Mouse (Mus musculus) midbrain, embryonic 11.5 days (tissue): ENCODE data around the gene Gm29797. TPM values are rescaled to one million over a fixed set of nuclear protein-coding genes. Genes with fewer than 3 reads are reported as not detected.

ENCODE experiments used
- ATAC-seq: fragments of 200-750 bp; cut with Nextera tagmentation; 2 replicates; pipeline ENCODE4 v1.8.0; 2017; ENCODE audit warnings: moderate TSS enrichment, moderate library complexity; ENCODE audit not compliant: low FRiP score
- DNase-seq: peaks from one replicate; pipeline ENCODE4 v3.0.0; 2015; ENCODE audit warnings: low spot score; ENCODE audit errors: missing footprints
- H3K27ac ChIP-seq: fragments of 300-500 bp; sonication (generic); 2 replicates; pipeline ENCODE4 v1.5.1; 2014; ENCODE audit warnings: low read depth, low read length
- H3K27me3 ChIP-seq: fragments of 300-500 bp; sonication (generic); 2 replicates; pipeline ENCODE4 v1.6.1; 2014; ENCODE audit warnings: mild to moderate bottlenecking, low read length, moderate library complexity, mixed read lengths; ENCODE audit not compliant: control insufficient read depth, insufficient read depth
- H3K36me3 ChIP-seq: fragments of 300-500 bp; sonication (generic); 2 replicates; pipeline ENCODE4 v1.6.1; 2014; ENCODE audit warnings: mild to moderate bottlenecking, low read length, moderate library complexity, mixed read lengths; ENCODE audit not compliant: control insufficient read depth, insufficient read depth
- H3K4me1 ChIP-seq: fragments of 300-500 bp; sonication (generic); 2 replicates; pipeline ENCODE4 v1.6.1; 2014; ENCODE audit warnings: low read length; ENCODE audit not compliant: control insufficient read depth, insufficient read depth
- H3K4me2 ChIP-seq: fragments of 300-500 bp; sonication (generic); 2 replicates; pipeline ENCODE4 v1.6.1; 2014; ENCODE audit warnings: mild to moderate bottlenecking, moderate library complexity
- H3K4me3 ChIP-seq: fragments of 300-500 bp; sonication (generic); 2 replicates; pipeline ENCODE4 v1.5.1; 2014; ENCODE audit warnings: low read depth, low read length
- H3K9ac ChIP-seq: fragments of 300-500 bp; sonication (generic); 2 replicates; pipeline ENCODE4 v1.6.1; 2014; ENCODE audit warnings: low read length
- H3K9me3 ChIP-seq: fragments of 300-500 bp; sonication (generic); 2 replicates; pipeline ENCODE4 v1.6.1; 2016; ENCODE audit warnings: low read length; ENCODE audit not compliant: control insufficient read depth
- WGBS: fragments of 180-500 bp; shearing (Covaris S2); extraction: QIAGEN DNeasy Blood & Tissue Kit; methylation state at CpG from one replicate; pipeline ENCODE4 v1.1.7; 2014; 5-methylcytosine and 5-hydroxymethylcytosine counted together
- polyA plus RNA-seq: library from polyadenylated mRNA; unstranded; fragments of >200 nt; fragmentation: Nextera tagmentation; extraction: Ambion mirVana; gene quantifications from 2 replicates; pipeline ENCODE4 v1.2.1, GENCODE M21; 2014

The Gm29797 gene
- polyA plus RNA-seq, 1 experiment from 2014 or later = not detected

DNA sequence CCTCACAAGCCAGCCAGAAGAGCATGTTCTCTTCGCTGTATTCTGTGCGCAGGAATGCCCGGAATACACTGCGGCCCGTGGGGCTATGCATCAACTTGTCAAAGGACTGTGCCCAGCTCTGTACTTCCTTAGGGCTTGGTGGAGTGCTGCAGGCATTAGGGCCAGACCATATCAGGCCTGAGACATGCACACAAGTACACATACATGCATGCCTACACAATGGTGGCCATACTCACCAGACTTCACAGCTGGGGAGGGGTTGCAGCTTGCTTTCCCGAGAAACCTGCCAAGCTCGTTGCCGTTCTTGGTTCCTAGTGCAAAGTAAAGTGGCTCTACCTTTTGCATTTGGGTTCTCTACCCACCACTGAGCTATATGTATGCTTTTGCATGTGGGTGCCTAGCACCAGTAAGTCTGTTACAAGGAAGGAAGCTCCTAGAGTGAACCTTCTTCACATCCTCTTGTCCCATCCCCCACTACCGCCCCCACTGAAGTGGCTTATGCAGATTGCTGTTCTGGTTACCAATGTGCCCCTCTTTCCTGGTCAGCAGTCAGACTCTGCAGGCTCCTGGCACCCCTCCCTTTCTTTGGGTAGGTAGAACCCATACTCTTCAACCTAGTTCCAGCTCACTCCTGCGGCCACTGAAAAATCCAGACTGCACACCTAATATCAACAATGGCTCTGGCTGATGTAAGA lies 32.8 kb downstream of the Gm29797 start:
- H3K36me3 ChIP-seq = peaks cover 2% of the 10 kb centered on the region; the same call in 1 of the 2 replicates
- H3K9ac ChIP-seq = no peak overlapping the region
- H3K4me2 ChIP-seq = no peak overlapping the region
- no peaks in the 10 kb centered on the region for H3K27me3 ChIP-seq
- no peak overlapping the region for H3K27ac ChIP-seq
- 91% methylated on average over 10 of the region's 10 CpGs for WGBS
- H3K9me3 ChIP-seq = no peaks in the 10 kb centered on the region
- ATAC-seq = no peak
- no peak overlapping the region for H3K4me3 ChIP-seq
- peaks cover 9% of the 10 kb centered on the region for H3K4me1 ChIP-seq
- DNase-seq = no peak

DNA sequence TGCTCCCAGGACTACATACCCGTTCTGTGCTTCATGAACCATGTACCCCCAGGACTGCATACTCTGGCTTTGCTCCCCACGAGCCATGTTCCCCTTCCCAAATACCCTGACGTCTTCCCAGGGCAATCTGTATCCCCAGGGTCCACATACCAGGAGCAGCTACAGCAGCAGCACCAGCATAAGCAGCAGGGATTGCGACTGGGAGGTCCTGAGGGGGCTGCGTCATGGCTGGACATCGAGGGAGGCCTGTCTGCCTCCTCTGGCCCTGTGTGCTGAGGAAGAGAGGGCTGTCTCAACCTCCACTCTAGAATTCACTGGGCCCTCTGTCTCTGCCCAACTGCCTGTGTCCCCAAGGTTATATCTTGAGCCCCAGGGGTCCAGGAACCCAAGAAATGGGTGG lies 34.2 kb downstream of the Gm29797 start:
- H3K27ac ChIP-seq = no peak overlapping the region
- no peak overlapping the region for H3K4me2 ChIP-seq
- H3K36me3 ChIP-seq = peaks cover 2% of the 10 kb centered on the region; the same call in 1 of the 2 replicates
- H3K4me3 ChIP-seq = no peak overlapping the region
- H3K27me3 ChIP-seq = no peaks in the 10 kb centered on the region
- WGBS = 83% methylated on average over 6 of the region's 6 CpGs
- no peak for ATAC-seq
- peaks cover 9% of the 10 kb centered on the region for H3K4me1 ChIP-seq
- no peak for DNase-seq
- H3K9ac ChIP-seq = no peak overlapping the region
- H3K9me3 ChIP-seq = no peaks in the 10 kb centered on the region

DNA sequence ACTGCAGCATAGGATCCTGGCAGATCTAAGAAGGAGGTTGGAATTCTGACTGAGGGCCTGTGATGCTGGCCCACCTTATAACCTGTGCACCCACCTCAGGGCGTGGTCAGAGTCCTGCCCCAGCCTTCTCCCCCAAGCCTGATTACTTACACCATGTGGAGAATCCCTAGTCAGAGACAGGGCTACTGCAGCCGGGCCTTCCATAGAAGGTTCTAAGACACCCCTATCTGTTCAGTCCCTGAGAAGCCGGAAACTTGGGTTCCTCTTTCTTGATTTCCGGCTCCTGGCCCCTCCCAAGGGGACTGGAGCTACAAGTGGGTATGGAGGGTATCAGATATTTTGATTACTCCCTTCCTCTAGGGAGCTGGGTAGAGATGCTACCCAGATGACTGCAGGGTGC lies 34.7 kb downstream of the Gm29797 start:
- Histone ChIP-seq H3K9me3 (no peaks in the 10 kb centered on the region), H3K36me3 (peaks cover 2% of the 10 kb centered on the region; the same call in 1 of the 2 replicates), H3K9ac (no peak overlapping the region), H3K27ac (no peak overlapping the region), H3K4me2 (no peak overlapping the region), H3K4me3 (no peak overlapping the region), H3K27me3 (no peaks in the 10 kb centered on the region), H3K4me1 (peaks cover 9% of the 10 kb centered on the region)
- 87% methylated on average over 4 of the region's 4 CpGs for WGBS
- ATAC-seq (no peak), DNase-seq (no peak)

DNA sequence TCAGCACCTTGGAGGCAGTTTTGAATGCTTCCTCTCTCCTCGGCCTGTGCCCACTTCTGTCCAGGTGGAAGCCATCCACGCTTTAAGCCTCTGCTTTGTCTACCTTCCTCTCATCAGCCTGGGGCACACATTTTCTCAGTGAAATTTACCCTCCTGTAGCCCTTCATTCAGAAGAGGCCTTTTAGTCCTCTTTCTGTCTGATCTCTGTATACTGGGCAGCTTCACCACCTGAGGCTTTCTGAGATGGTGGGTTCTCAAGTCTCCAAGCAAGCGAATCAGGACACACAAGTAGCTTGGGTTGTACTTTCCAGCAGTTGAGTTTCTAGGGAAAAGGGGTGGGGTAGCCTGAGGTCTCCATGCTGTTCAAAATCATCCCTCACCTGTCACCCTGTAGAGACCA lies 35.5 kb downstream of the Gm29797 start:
- H3K9me3 ChIP-seq = no peaks in the 10 kb centered on the region
- 91% methylated on average over 3 of the region's 3 CpGs for WGBS
- no peak overlapping the region for H3K4me3 ChIP-seq
- H3K4me2 ChIP-seq = no peak overlapping the region
- DNase-seq (peak; percentile 51), ATAC-seq (no peak)
- H3K27ac ChIP-seq = no peak overlapping the region
- no peaks in the 10 kb centered on the region for H3K36me3 ChIP-seq
- no peak overlapping the region for H3K9ac ChIP-seq
- no peaks in the 10 kb centered on the region for H3K27me3 ChIP-seq
- H3K4me1 ChIP-seq = peaks cover 9% of the 10 kb centered on the region

DNA sequence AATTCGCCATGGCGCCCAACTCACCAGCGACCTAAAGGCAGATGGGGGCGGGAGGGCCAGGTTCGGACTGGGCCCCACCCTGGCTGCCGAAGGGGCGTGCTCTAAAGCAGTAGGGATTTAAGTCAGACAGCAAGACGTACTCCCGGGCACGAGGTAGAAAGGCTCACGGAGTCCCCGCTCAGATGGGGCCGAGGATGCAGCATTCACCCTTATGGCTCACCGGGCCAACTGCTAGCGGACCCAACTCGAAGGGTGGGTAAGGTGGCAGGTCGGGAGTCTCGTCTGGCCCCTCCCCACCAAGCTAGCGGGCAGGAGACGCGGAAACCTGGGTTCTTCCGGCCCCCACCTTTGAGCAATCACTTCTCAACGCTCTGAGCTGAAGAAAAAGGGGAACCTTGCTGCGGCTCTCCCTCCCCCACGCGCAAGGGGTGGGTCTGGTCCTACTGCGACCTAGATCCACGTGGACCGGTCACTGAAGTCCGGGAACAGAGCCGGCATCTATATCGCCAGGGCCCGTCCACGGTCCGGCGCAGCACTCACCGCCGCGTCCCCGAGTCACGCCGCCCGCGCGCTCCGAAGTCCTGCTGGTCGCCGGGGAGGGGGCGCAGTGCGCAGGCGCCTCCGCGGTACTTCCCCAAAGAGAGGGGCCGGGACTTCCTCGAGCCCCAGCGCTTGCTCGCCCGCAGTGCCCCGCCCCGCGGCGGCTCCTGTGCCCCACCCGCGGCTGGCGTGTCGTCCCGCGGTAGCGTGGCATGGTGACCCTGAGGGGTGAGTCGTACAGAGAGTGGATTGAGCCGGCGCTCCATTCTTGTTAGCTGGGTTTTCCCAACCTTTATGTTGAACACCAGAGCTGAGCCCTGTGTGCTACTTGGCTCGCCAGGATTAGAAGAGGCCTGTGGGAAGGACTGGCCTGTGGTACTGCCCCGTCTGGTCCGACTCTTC lies 36.8 kb downstream of the Gm29797 start, which contains the start of gene Rgs19:
Rgs19 (minus strand) TSS at position 639 of the 942 bp plus-strand sequence.
- H3K9ac ChIP-seq = peak within 1 kb of the TSS; percentile 82
- no peaks in the 10 kb centered on the region for H3K36me3 ChIP-seq
- whole genome bisulfite sequencing = under 1% methylated on average over 74 of the region's 75 CpGs
- peak within 1 kb of the TSS; percentile 85 for H3K4me2 ChIP-seq
- DNase-seq (peak; percentile 96), ATAC-seq (peak; percentile 89)
- peak within 1 kb of the TSS; percentile 60 for H3K4me3 ChIP-seq
- H3K27me3 ChIP-seq = no peaks in the 10 kb centered on the region
- H3K27ac ChIP-seq = no peak within 1 kb of the TSS
- H3K9me3 ChIP-seq = no peaks in the 10 kb centered on the region
- H3K4me1 ChIP-seq = peaks cover 9% of the 10 kb centered on the region

DNA sequence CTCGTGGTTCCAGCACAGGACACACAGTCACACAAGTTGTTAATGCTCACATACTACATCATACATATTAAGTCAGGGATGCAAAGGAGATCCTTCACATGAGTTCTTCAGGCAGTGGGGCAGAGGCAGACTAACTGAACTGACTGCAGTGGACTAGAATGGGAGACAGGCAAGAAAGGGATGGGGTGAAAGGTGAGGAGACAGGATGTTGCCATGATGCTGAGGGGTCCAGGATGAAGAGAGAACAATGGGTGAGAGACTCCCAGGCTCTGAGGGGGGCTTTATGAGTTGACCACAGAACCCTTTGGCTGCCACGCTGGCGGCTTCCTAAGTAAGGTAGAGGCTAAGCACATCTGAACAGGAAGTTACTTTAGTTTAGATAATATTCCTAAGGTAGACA lies 37.7 kb downstream of the Gm29797 start:
- Histone ChIP-seq H3K27me3 (no peaks in the 10 kb centered on the region), H3K36me3 (no peaks in the 10 kb centered on the region), H3K9me3 (no peaks in the 10 kb centered on the region), H3K4me3 (no peak overlapping the region), H3K27ac (no peak overlapping the region), H3K9ac (peak overlapping the region; percentile 82; the same call in 1 of the 2 replicates), H3K4me1 (peaks cover 9% of the 10 kb centered on the region), H3K4me2 (no peak overlapping the region; the same call in 1 of the 2 replicates)
- DNase-seq (no peak), ATAC-seq (no peak)
- 88% methylated on average over 3 of the region's 3 CpGs for WGBS

DNA sequence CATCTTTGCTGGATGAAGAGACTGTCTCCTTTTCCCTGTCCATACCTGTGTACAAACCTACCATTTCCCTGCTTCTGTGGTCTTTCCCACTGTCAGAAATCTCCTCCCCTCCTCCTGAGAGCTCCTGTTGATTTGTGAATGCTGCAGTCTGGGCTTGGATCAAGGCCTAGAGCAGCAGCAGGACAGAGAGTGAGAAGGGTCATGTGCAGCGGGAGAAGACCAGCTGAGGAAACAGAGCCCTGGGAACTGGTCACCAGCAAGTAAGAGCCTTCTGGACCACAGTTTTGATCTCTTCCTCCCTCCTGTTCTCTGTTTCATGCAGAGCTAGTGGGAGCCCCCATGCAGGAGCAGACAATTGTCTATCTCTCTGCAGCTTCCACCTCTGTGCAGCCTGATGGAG lies 38.9 kb downstream of the Gm29797 start:
- Histone ChIP-seq H3K4me3 (no peak overlapping the region), H3K4me2 (no peak overlapping the region), H3K27me3 (no peaks in the 10 kb centered on the region), H3K9me3 (no peaks in the 10 kb centered on the region), H3K4me1 (peaks cover 9% of the 10 kb centered on the region), H3K27ac (no peak overlapping the region), H3K9ac (no peak overlapping the region), H3K36me3 (no peaks in the 10 kb centered on the region)
- 84% methylated on average over 1 of the region's 1 CpGs for WGBS
- no peak for DNase-seq
- no peak for ATAC-seq

DNA sequence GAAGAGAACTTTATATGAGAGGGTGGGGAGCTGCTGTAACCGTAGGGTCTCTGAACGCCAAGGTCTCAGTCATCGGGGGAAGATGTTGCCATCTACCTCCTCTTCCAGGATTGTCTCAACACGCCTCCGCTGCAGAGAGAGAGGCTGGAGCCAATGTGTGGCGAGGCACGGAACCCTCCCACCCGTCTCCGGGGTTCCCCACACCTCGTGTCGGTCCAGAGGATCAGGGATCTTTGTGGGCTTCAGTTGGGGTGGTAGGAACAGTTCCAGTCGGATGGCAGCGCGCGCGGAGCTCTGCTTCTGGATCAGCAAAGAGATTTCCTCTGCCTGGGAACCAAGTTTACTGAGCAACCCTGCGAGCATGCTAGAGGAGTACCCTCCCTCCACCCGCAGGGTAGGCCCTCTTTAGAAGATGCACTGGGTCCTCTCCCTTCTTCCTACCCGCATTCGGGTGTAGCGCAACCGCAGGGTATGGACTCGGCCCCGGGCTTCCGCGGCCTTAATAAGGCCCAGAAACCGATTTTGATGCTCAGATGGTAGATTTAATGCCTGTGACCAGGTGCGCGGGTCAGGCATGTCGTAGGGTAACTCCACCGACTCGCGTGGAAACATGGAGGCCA lies 40.1 kb downstream of the Gm29797 start:
- 82% methylated on average over 33 of the region's 33 CpGs for WGBS
- Histone ChIP-seq H3K4me1 (peaks cover 9% of the 10 kb centered on the region), H3K4me2 (no peak overlapping the region), H3K36me3 (no peaks in the 10 kb centered on the region), H3K9me3 (no peaks in the 10 kb centered on the region), H3K9ac (no peak overlapping the region), H3K4me3 (no peak overlapping the region), H3K27me3 (no peaks in the 10 kb centered on the region), H3K27ac (no peak overlapping the region)
- ATAC-seq (no peak), DNase-seq (no peak)
